Mouse (Mus musculus) lung, embryonic 14.5 days (tissue): ENCODE measurements around the gene Tom1l2. TPM values are rescaled to one million over a fixed set of nuclear protein-coding genes. Genes with fewer than 3 reads are reported as not detected.
A peak's percentile ranks its signal among the peaks of the same experiment; 100 is the strongest.

Experiments used
- ATAC-seq: fragments of 200-750 bp; cut with Nextera tagmentation; 2 replicates; pipeline ENCODE4 v1.8.0; 2017; ENCODE audit warnings: mild to moderate bottlenecking, moderate TSS enrichment, moderate library complexity; ENCODE audit not compliant: insufficient read depth
- DNase-seq: peaks from one replicate; pipeline ENCODE4 v3.0.0-alpha.2; 2015
- H3K27ac ChIP-seq: fragments of 300-500 bp; sonication (generic); 2 replicates; pipeline ENCODE4 v1.5.1; 2014; ENCODE audit warnings: low read depth, mild to moderate bottlenecking, moderate library complexity
- H3K27me3 ChIP-seq: fragments of 300-500 bp; sonication (generic); 2 replicates; pipeline ENCODE4 v1.6.1; 2014; ENCODE audit warnings: low read length, control low read depth; ENCODE audit not compliant: insufficient read depth
- H3K36me3 ChIP-seq: fragments of 300-500 bp; sonication (generic); 2 replicates; pipeline ENCODE4 v1.6.1; 2014; ENCODE audit warnings: control low read depth; ENCODE audit not compliant: insufficient read depth
- H3K4me1 ChIP-seq: fragments of 300-500 bp; sonication (generic); 2 replicates; pipeline ENCODE4 v1.6.1; 2014; ENCODE audit warnings: antibody characterized with exemption, control low read depth; ENCODE audit not compliant: insufficient read depth
- H3K4me2 ChIP-seq: fragments of 300-500 bp; sonication (generic); 2 replicates; pipeline ENCODE4 v1.6.1; 2014; ENCODE audit warnings: mild to moderate bottlenecking
- H3K4me3 ChIP-seq: fragments of 300-500 bp; sonication (generic); 2 replicates; pipeline ENCODE4 v1.5.1; 2014; ENCODE audit warnings: low read depth, low read length
- H3K9ac ChIP-seq: fragments of 300-500 bp; sonication (generic); 2 replicates; pipeline ENCODE4 v1.6.1; 2014
- H3K9me3 ChIP-seq: fragments of 300-500 bp; sonication (generic); 2 replicates; pipeline ENCODE4 v1.6.1; 2016; ENCODE audit warnings: low read depth, low read length, control low read depth
- CTCF ChIP-seq: IDR thresholded peaks from 2 replicates; pipeline ENCODE4 v1.5.1; 2016; ENCODE audit warnings: antibody characterized with exemption, low read depth
- WGBS: fragments of 180-500 bp; shearing (Covaris S2); extraction: QIAGEN DNeasy Blood & Tissue Kit; methylation state at CpG from one replicate; pipeline ENCODE4 v1.1.7; 2014; 5-methylcytosine and 5-hydroxymethylcytosine counted together
- polyA plus RNA-seq: library from polyadenylated mRNA; unstranded; fragments of >200 nt; fragmentation: Nextera tagmentation; extraction: Ambion mirVana; gene quantifications from 2 replicates; pipeline ENCODE4 v1.2.1, GENCODE M21; 2014

Gene Tom1l2
- polyA plus RNA-seq, 1 experiment from 2014 or later, result 20.6 TPM

DNA sequence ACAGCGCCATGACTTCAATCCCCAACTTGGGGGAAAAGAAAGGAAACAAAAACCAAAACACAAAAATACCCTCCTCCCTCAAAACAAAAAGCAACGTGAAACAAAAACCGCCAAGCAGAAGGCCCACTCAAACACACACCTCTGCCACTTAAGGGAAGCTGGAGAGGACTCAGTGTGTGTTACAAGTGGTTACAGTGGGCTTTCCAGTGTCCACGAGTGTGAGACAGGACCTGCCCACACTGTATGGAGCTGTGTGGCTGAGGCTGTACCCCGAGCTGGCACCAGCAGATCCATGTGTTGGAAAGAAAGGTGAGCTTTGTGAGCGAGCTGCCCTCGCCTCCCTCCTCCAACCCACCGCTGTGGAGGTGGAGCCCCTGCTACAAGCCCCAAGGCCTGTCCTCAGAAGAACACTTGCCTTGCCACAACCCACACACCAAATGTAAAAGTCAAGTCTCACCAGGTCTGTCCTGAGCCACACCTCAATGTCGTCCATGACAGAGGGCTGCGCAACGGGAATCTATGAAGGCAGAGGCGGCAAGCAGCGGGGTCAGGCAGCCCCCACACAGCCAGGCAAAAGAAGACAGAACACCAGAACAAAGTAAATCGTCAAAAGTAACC, 120.2 kb downstream of the Tom1l2 start:
- Histone ChIP-seq H3K9me3 (no peaks in the 10 kb centered on the region), H3K27ac (peak overlapping the region; percentile 46; the same call in 1 of the 2 replicates), H3K4me3 (no peak overlapping the region), H3K36me3 (peaks cover 7% of the 10 kb centered on the region; the same call in 1 of the 2 replicates), H3K27me3 (no peaks in the 10 kb centered on the region), H3K4me2 (no peak overlapping the region), H3K9ac (peak overlapping the region; percentile 6; the same call in 1 of the 2 replicates), H3K4me1 (peaks cover 17% of the 10 kb centered on the region)
- DNase-seq (no peak), ATAC-seq (no peak)
- 61% methylated on average over 14 of the region's 14 CpGs for WGBS
- no peak for TF ChIP-seq CTCF

DNA sequence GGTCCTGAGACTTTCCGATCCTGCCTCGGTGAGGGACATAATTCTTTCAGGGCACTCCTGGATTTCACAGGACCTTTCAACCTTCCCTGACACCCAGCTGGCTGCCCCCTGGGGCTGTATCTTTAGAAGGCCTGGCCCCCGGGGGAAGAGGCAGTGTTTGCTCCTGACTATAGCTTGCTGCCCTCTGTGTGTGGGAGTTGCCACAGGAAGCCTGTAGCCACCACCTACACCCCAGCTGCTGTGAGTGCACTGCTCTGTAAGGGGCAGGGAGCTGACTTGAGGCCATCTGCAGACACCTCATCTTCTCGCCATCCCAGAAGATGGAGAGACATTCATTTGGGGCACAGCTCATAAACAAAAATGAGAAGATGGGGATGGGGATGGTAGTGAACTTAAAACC, 120.8 kb downstream of the Tom1l2 start:
- H3K36me3 ChIP-seq, result peaks cover 7% of the 10 kb centered on the region; the same call in 1 of the 2 replicates
- H3K4me1 ChIP-seq, result peaks cover 17% of the 10 kb centered on the region
- no peak overlapping the region for H3K4me2 ChIP-seq
- H3K27me3 ChIP-seq, result no peaks in the 10 kb centered on the region
- ATAC-seq (no peak), DNase-seq (no peak)
- H3K9me3 ChIP-seq, result no peaks in the 10 kb centered on the region
- H3K27ac ChIP-seq, result peak overlapping the region; percentile 8; the same call in 1 of the 2 replicates
- no peak for TF ChIP-seq CTCF
- H3K9ac ChIP-seq, result no peak overlapping the region; the same call in 1 of the 2 replicates
- no peak overlapping the region for H3K4me3 ChIP-seq
- WGBS, result 24% methylated on average over 4 of the region's 4 CpGs

DNA sequence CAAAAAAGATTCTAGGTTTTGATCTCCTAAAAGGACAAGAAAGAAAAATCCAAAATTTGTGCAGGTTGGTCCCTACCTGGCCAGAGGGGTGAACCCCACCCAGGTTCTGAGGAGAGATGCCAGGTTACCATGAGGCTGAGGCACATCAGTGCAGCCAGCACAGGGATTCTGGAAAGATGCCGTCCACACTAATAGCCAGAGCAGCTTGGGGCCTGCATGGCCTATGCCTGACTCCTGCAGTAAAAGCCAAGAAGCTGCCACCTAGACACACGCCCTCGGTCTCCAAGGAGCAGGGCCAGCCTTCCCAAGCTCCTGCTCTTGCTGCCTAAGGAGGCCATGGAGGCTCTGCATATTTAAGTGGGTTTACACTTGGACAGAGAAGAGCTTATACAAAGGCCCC, 121.4 kb downstream of the Tom1l2 start:
- 67% methylated on average over 3 of the region's 3 CpGs for WGBS
- no peak for ATAC-seq
- Histone ChIP-seq H3K36me3 (peaks cover 3% of the 10 kb centered on the region; the same call in 1 of the 2 replicates), H3K9me3 (no peaks in the 10 kb centered on the region), H3K27me3 (no peaks in the 10 kb centered on the region), H3K4me2 (no peak overlapping the region), H3K9ac (no peak overlapping the region), H3K4me1 (peaks cover 17% of the 10 kb centered on the region), H3K4me3 (no peak overlapping the region), H3K27ac (0 out of 2 replicates have a peak overlapping the region, but pooled peaks have one; percentile 8)
- no peak for DNase-seq
- no peak for TF ChIP-seq CTCF

DNA sequence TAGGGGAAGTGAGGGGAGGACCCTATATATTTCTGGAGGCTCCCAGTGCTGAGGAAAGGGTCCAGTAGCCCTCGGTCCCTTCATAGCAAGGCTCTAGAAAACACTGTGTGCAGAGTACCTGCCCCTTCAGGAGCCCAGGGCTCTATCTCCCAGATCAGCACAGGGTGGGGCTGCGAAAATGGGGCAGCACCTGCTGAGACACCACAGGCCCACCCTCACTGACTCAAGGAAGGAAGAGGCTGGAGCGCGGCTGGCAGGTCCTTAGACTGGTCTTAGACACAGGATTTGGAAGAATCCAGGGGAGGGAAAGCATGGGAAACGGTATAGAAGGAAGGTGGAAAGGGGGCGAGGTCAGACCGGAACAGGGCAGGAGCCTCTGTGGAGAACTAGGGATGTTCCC, 122.2 kb downstream of the Tom1l2 start:
- no peak overlapping the region for H3K4me3 ChIP-seq
- H3K9me3 ChIP-seq, result no peaks in the 10 kb centered on the region
- H3K27ac ChIP-seq, result peak overlapping the region; percentile 42; the same call in 1 of the 2 replicates
- no peak overlapping the region for H3K4me2 ChIP-seq
- no peak overlapping the region for H3K9ac ChIP-seq
- WGBS, result 91% methylated on average over 7 of the region's 7 CpGs
- H3K4me1 ChIP-seq, result peaks cover 17% of the 10 kb centered on the region
- H3K36me3 ChIP-seq, result 0 out of 2 replicates have a peak, but pooled peaks cover 3% of the 10 kb centered on the region
- no peak for TF ChIP-seq CTCF
- ATAC-seq (no peak), DNase-seq (no peak)
- no peaks in the 10 kb centered on the region for H3K27me3 ChIP-seq

DNA sequence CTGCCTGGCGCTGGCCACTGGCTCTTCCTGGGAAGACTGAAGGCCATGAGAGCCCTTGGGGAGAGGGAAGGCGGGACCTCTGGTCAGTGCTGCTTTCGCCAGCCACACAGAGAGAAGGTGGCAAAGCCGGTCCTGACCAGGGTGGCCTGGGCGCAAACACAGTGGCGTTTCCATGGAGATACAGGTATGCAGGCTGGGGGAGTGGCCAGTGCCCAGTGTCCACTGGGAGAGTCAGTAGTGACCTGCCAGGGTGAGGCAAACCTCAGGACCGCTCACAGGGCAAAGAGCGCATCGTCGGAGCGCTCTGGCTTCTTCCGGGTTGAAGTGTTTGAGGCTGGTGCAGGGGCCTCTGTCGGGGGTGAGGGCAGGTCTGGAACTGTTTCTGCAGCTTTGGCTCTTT, 122.9 kb downstream of the Tom1l2 start:
- no peak overlapping the region for H3K9ac ChIP-seq
- peaks cover 17% of the 10 kb centered on the region for H3K4me1 ChIP-seq
- 63% methylated on average over 13 of the region's 13 CpGs for WGBS
- ATAC-seq (no peak), DNase-seq (no peak)
- no peak overlapping the region for H3K4me3 ChIP-seq
- no peak overlapping the region for H3K4me2 ChIP-seq
- no peaks in the 10 kb centered on the region for H3K9me3 ChIP-seq
- TF ChIP-seq CTCF, result no peak
- H3K36me3 ChIP-seq, result 0 out of 2 replicates have a peak, but pooled peaks cover 3% of the 10 kb centered on the region
- peak overlapping the region; percentile 38; the same call in 1 of the 2 replicates for H3K27ac ChIP-seq
- H3K27me3 ChIP-seq, result no peaks in the 10 kb centered on the region

DNA sequence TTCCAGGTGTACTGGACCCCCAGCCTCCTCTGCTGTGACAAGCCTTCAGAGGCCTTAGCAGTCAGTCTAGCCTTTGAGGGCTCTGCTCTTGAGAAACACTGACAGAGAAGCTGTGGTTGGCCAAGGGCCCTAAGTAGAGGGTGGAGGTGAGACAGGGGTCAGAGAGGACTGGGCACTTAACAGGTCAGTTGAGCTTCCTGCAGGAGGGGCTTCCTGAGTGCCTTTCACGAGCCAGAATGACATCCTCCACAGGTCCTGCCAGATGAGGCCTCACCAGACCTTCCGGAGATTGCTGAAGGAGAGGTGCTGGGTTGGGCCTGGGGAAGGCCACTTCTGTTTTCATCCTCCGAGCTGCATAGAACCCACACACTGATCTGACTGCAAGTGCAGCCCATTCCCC, 124.2 kb downstream of the Tom1l2 start:
- no peaks in the 10 kb centered on the region for H3K9me3 ChIP-seq
- H3K36me3 ChIP-seq, result 0 out of 2 replicates have a peak, but pooled peaks cover 3% of the 10 kb centered on the region
- H3K4me2 ChIP-seq, result no peak overlapping the region
- TF ChIP-seq CTCF, result no peak
- WGBS, result 55% methylated on average over 3 of the region's 3 CpGs
- DNase-seq, result no peak
- H3K27me3 ChIP-seq, result no peaks in the 10 kb centered on the region
- no peak overlapping the region for H3K9ac ChIP-seq
- peaks cover 17% of the 10 kb centered on the region for H3K4me1 ChIP-seq
- H3K4me3 ChIP-seq, result no peak overlapping the region
- H3K27ac ChIP-seq, result no peak overlapping the region
- no peak for ATAC-seq

DNA sequence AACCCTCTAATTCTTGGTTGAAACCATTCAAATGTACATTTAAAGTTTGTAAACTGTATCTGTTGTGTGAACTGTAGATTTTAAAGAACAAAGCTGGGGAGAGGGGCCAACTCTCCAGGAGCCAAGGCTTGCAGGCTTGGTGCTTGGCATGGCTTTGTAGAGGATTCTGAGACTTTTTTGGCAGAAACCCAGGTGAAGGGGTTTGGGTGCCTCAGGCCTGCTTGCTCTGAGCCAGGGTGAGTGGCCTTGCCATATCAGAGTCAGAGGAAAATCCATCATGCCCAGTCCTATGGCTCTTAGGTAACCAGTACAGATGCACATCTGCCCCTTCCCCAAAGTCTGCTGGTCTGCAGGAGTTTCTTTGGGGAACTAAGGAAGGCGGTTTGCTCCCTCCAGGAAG, 126.8 kb downstream of the Tom1l2 start:
- H3K9me3 ChIP-seq, result no peaks in the 10 kb centered on the region
- no peaks in the 10 kb centered on the region for H3K27me3 ChIP-seq
- H3K9ac ChIP-seq, result no peak overlapping the region
- DNase-seq, result no peak
- no peak overlapping the region for H3K27ac ChIP-seq
- TF ChIP-seq CTCF, result no peak
- no peak for ATAC-seq
- H3K4me2 ChIP-seq, result no peak overlapping the region
- no peak overlapping the region for H3K4me3 ChIP-seq
- 0 out of 2 replicates have a peak, but pooled peaks cover 3% of the 10 kb centered on the region for H3K36me3 ChIP-seq
- peaks cover 9% of the 10 kb centered on the region; the same call in 1 of the 2 replicates for H3K4me1 ChIP-seq
- WGBS, result 74% methylated on average over 1 of the region's 1 CpGs
